Mouse (Mus musculus): ENCODE measurements around the gene Olfr1499.

DNA sequence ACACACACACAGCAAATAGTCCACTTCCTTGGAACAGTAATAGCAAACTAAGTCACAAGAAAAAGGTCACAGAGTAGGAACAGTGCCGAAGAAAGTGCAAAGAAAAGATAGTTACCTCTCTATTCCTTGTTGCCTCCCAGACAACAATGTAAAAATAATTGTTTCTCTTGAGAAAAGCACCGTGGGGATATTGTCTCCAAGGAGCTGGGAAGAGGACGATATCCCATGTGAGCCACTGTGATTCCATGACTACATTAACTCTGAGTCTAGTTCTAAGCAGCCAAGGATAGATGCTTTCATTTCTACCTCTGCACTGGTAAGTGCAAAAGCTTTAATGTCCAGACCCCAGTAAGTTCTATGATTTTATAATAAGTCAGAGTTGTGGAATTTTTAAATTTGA lies 54.9 kb downstream of the Olfr1499 start, which contains the start of gene Olfr1495:
- no peak for TF ChIP-seq POLR2A (IDR thresholded peaks at IDR 0.05; ENCODE audit: control insufficient read depth, extremely low read depth, insufficient read depth, low read length, poor library complexity)
- TF ChIP-seq CTCF (IDR thresholded peaks at IDR 0.05; ENCODE audit: borderline replicate concordance, control insufficient read depth, extremely low read depth, insufficient read depth, low read length, poor library complexity), result no peak
